Mouse (Mus musculus) MEL-GATA-1-ER (cell line): Measurements from ENCODE around the gene Fyn.

Experiments used
- DNase-seq: peaks from one replicate; pipeline ENCODE4 v3.0.0-alpha.2; 2012; ENCODE audit warnings: low read depth; ENCODE audit errors: extremely low read depth

Gene Fyn

GRCm38 (mm10) chr10:39411857-39412559, 43.4 kb downstream of the Fyn start:
- no peak for DNase-seq

GRCm38 (mm10) chr10:39412826-39413620, 44.4 kb downstream of the Fyn start:
- peak; percentile 40 for DNase-seq

GRCm38 (mm10) chr10:39414068-39414467, 45.4 kb downstream of the Fyn start:
- DNase-seq = no peak

GRCm38 (mm10) chr10:39415586-39415985, 46.9 kb downstream of the Fyn start:
- no peak for DNase-seq

GRCm38 (mm10) chr10:39417611-39418010, 49.0 kb downstream of the Fyn start:
- DNase-seq = no peak

- DNase-seq = no peak
Observed at GRCm38 (mm10) chr10:39418395-39418794, 49.7 kb downstream of the Fyn start.

- DNase-seq = no peak
Observed at GRCm38 (mm10) chr10:39420842-39421617, 52.4 kb downstream of the Fyn start.

GRCm38 (mm10) chr10:39421772-39422171, 53.1 kb downstream of the Fyn start:
- no peak for DNase-seq

GRCm38 (mm10) chr10:39424643-39425042, 56.0 kb downstream of the Fyn start:
- DNase-seq = no peak

GRCm38 (mm10) chr10:39426033-39426432, 57.4 kb downstream of the Fyn start:
- no peak for DNase-seq

GRCm38 (mm10) chr10:39426833-39427490, 58.3 kb downstream of the Fyn start:
- no peak for DNase-seq

- DNase-seq = no peak
Observed at GRCm38 (mm10) chr10:39429661-39430060, 61.0 kb downstream of the Fyn start.

GRCm38 (mm10) chr10:39430074-39430764, 61.6 kb downstream of the Fyn start:
- no peak for DNase-seq

GRCm38 (mm10) chr10:39431265-39431664, 62.6 kb downstream of the Fyn start:
- DNase-seq = no peak

- DNase-seq = no peak
Observed at GRCm38 (mm10) chr10:39432648-39433568, 64.3 kb downstream of the Fyn start.

GRCm38 (mm10) chr10:39433893-39434292, 65.2 kb downstream of the Fyn start:
- no peak for DNase-seq

- no peak for DNase-seq
Observed at GRCm38 (mm10) chr10:39434758-39435448, 66.2 kb downstream of the Fyn start.

GRCm38 (mm10) chr10:39438905-39439304, 70.2 kb downstream of the Fyn start:
- no peak for DNase-seq

GRCm38 (mm10) chr10:39440506-39440905, 71.9 kb downstream of the Fyn start:
- DNase-seq = no peak
